In the genomic region with DNA sequence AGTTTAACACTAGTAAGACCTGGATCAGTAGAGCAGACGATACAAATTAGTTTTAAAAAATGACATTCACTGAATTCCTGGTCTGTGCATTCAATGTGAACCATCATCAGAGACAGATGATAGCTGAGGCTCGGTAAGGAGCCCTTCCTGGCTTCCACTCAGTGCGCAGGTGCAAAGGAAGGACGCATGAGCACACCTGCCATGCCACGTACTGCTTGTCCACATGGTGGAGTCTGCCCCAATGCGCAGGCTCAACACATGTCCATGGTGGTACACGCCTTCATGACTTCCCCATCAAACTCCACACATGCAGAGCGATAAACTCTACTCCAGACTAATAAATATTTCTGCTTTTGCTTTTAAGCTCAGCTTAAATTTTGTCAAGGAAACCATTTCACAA, we compare ENCODE assay signal across 25 mouse cellular contexts.
"Had no signal": no experiment of that assay in that cellular context is flagged by ENCODE, and none has a peak within 500 bp of the region (broad histone marks: within the 10 kb centered on the region; RNA-seq: fewer than 3 reads in every experiment).

No protein-coding gene starts in this region.

- H3K27me3 ChIP-seq: heart, embryonic 13.5 days; heart, embryonic 15.5 days; kidney, embryonic 15.5 days; limb, embryonic 13.5 days; limb, embryonic 15.5 days; liver, embryonic 13.5 days had no signal

- H3K4me2 ChIP-seq: heart, embryonic 11.5 days; heart, embryonic 13.5 days; heart, embryonic 15.5 days; hindbrain, embryonic 14.5 days; kidney, embryonic 15.5 days; limb, embryonic 13.5 days; limb, embryonic 15.5 days; liver, embryonic 13.5 days had no signal

- DNase-seq: gastrocnemius, postnatal 14 days; gastrocnemius, postnatal 36 days; heart, adult 11 months; heart, adult 2 months; heart, postnatal 14 days; heart, postnatal 36 days; kidney, adult 11 months; kidney, adult 2 months; kidney, adult 9 months; kidney, postnatal 14 days; kidney, postnatal 36 days; layer of hippocampus, adult 9-11 months; layer of hippocampus, postnatal 36 days; liver, embryonic 13.5 days; lung, adult 18-20 months had no signal

- H3K4me1 ChIP-seq: kidney, embryonic 15.5 days had no signal

- H3K9ac ChIP-seq: heart, embryonic 13.5 days; heart, embryonic 15.5 days; hindbrain, embryonic 14.5 days; kidney, embryonic 15.5 days; limb, embryonic 13.5 days; limb, embryonic 15.5 days; liver, embryonic 13.5 days had no signal

- H3K27ac ChIP-seq: heart, adult 2 months; heart, embryonic 13.5 days; heart, embryonic 15.5 days; hindbrain, embryonic 14.5 days; kidney, embryonic 15.5 days; kidney, postnatal 0 days; limb, embryonic 13.5 days; limb, embryonic 15.5 days; liver, embryonic 13.5 days had no signal

- H3K4me3 ChIP-seq: heart, adult 2 months; heart, embryonic 13.5 days; heart, embryonic 15.5 days; kidney, embryonic 15.5 days; limb, embryonic 13.5 days; limb, embryonic 15.5 days; liver, embryonic 13.5 days had no signal

- ATAC-seq: hindbrain, embryonic 16.5 days; intestine, embryonic 16.5 days had no signal

- H3K9me3 ChIP-seq: heart, embryonic 13.5 days; heart, embryonic 15.5 days; kidney, embryonic 15.5 days; limb, embryonic 13.5 days; limb, embryonic 15.5 days; liver, embryonic 13.5 days had no signal
